Mouse (Mus musculus) forebrain, embryonic 15.5 days (tissue): ENCODE results near the gene Antxr1. TPM values are rescaled to one million over a fixed set of nuclear protein-coding genes. Genes with fewer than 3 reads are reported as not detected.

ENCODE experiments used
- ATAC-seq: fragments of 200-750 bp; cut with Nextera tagmentation; replicated peaks from 2 replicates; pipeline ENCODE4 v1.8.0; 2017; ENCODE audit warnings: mild to moderate bottlenecking, moderate TSS enrichment, moderate library complexity
- H3K27ac ChIP-seq: fragments of 300-500 bp; sonication (generic); replicated peaks from 2 replicates; pipeline ENCODE4 v1.5.1; 2015; ENCODE audit warnings: mild to moderate bottlenecking, inconsistent platforms
- H3K27me3 ChIP-seq: fragments of 300-500 bp; sonication (generic); 2 replicates; pipeline ENCODE4 v1.6.1; 2015; ENCODE audit warnings: inconsistent platforms
- H3K36me3 ChIP-seq: fragments of 300-500 bp; sonication (generic); 2 replicates; pipeline ENCODE4 v1.6.1; 2015; ENCODE audit warnings: mild to moderate bottlenecking, inconsistent platforms
- H3K4me1 ChIP-seq: fragments of 300-500 bp; sonication (generic); 2 replicates; pipeline ENCODE4 v1.6.1; 2015; ENCODE audit warnings: inconsistent platforms
- H3K4me2 ChIP-seq: fragments of 300-500 bp; sonication (generic); replicated peaks from 2 replicates; pipeline ENCODE4 v1.6.1; 2015; ENCODE audit warnings: mild to moderate bottlenecking, inconsistent platforms
- H3K4me3 ChIP-seq: fragments of 300-500 bp; sonication (generic); 2 replicates; pipeline ENCODE4 v1.5.1; 2015; ENCODE audit warnings: mild to moderate bottlenecking, inconsistent platforms
- H3K9ac ChIP-seq: fragments of 300-500 bp; sonication (generic); replicated peaks from 2 replicates; pipeline ENCODE4 v1.6.1; 2015; ENCODE audit warnings: mild to moderate bottlenecking, inconsistent platforms
- H3K9me3 ChIP-seq: fragments of 300-500 bp; sonication (generic); 2 replicates; pipeline ENCODE4 v1.6.1; 2016; ENCODE audit warnings: inconsistent platforms
- WGBS: fragments of 180-500 bp; shearing (Covaris S2); methylation state at CpG from one replicate; pipeline ENCODE4 v1.1.7; 2015; ENCODE audit warnings: mixed read lengths; 5-methylcytosine and 5-hydroxymethylcytosine counted together
- polyA plus RNA-seq: library from polyadenylated mRNA; unstranded; fragments of >200 nt; fragmentation: Nextera tagmentation; extraction: Ambion mirVana; gene quantifications from 2 replicates; pipeline ENCODE4 v1.2.1, GENCODE M21; 2015

The Antxr1 gene
- polyA plus RNA-seq, 1 experiment from 2014 or later, result 3.0 TPM

- 0 out of 2 replicates have a peak, but pooled peaks cover 3% of the 10 kb centered on the region for H3K9me3 ChIP-seq
- no peak overlapping the region for H3K9ac ChIP-seq
- H3K4me2 ChIP-seq, result no peak overlapping the region
- H3K4me1 ChIP-seq, result no peaks in the 10 kb centered on the region
- no peaks in the 10 kb centered on the region for H3K27me3 ChIP-seq
- WGBS, result 100% methylated on average over 2 of the region's 2 CpGs
- no peak overlapping the region for H3K4me3 ChIP-seq
- peaks cover 4% of the 10 kb centered on the region; the same call in 1 of the 2 replicates for H3K36me3 ChIP-seq
- H3K27ac ChIP-seq, result no peak overlapping the region
- no peak for ATAC-seq
These were observed 105.6 kb downstream of the Antxr1 start for GRCm38 (mm10) chr6:87230041-87230440.

- ATAC-seq, result no peak
- H3K4me3 ChIP-seq, result no peak overlapping the region
- H3K36me3 ChIP-seq, result peaks cover 4% of the 10 kb centered on the region; the same call in 1 of the 2 replicates
- no peak overlapping the region for H3K9ac ChIP-seq
- no peak overlapping the region for H3K27ac ChIP-seq
- H3K4me1 ChIP-seq, result no peaks in the 10 kb centered on the region
- 75% methylated on average over 10 of the region's 10 CpGs for WGBS
- no peaks in the 10 kb centered on the region for H3K27me3 ChIP-seq
- 0 out of 2 replicates have a peak, but pooled peaks cover 3% of the 10 kb centered on the region for H3K9me3 ChIP-seq
- H3K4me2 ChIP-seq, result no peak overlapping the region
These were observed 107.7 kb downstream of the Antxr1 start for GRCm38 (mm10) chr6:87227940-87228339.

- Histone ChIP-seq H3K36me3 (peaks cover 4% of the 10 kb centered on the region; the same call in 1 of the 2 replicates), H3K4me3 (no peak overlapping the region), H3K9me3 (0 out of 2 replicates have a peak, but pooled peaks cover 3% of the 10 kb centered on the region), H3K9ac (no peak overlapping the region), H3K4me1 (no peaks in the 10 kb centered on the region), H3K4me2 (no peak overlapping the region), H3K27ac (no peak overlapping the region), H3K27me3 (no peaks in the 10 kb centered on the region)
- 87% methylated on average over 4 of the region's 4 CpGs for WGBS
- no peak for ATAC-seq
These were observed 109.3 kb downstream of the Antxr1 start for GRCm38 (mm10) chr6:87226315-87226714.

GRCm38 (mm10) chr6:87225286-87225685 lies 110.3 kb downstream of the Antxr1 start:
- no peak overlapping the region for H3K4me3 ChIP-seq
- H3K27ac ChIP-seq, result no peak overlapping the region
- ATAC-seq, result no peak
- H3K4me1 ChIP-seq, result no peaks in the 10 kb centered on the region
- peaks cover 4% of the 10 kb centered on the region; the same call in 1 of the 2 replicates for H3K36me3 ChIP-seq
- no peaks in the 10 kb centered on the region for H3K27me3 ChIP-seq
- no peak overlapping the region for H3K4me2 ChIP-seq
- 97% methylated on average over 1 of the region's 1 CpGs for WGBS
- H3K9me3 ChIP-seq, result 0 out of 2 replicates have a peak, but pooled peaks cover 3% of the 10 kb centered on the region
- no peak overlapping the region for H3K9ac ChIP-seq

- no peaks in the 10 kb centered on the region for H3K27me3 ChIP-seq
- no peak overlapping the region for H3K27ac ChIP-seq
- no peaks in the 10 kb centered on the region for H3K4me1 ChIP-seq
- H3K36me3 ChIP-seq, result no peaks in the 10 kb centered on the region
- ATAC-seq, result no peak
- H3K4me3 ChIP-seq, result no peak overlapping the region
- 58% methylated on average over 10 of the region's 10 CpGs for WGBS
- H3K9me3 ChIP-seq, result no peaks in the 10 kb centered on the region
- H3K9ac ChIP-seq, result no peak overlapping the region
- no peak overlapping the region for H3K4me2 ChIP-seq
These were observed 112.6 kb downstream of the Antxr1 start for GRCm38 (mm10) chr6:87222854-87223631.

GRCm38 (mm10) chr6:87219061-87219992 lies 116.3 kb downstream of the Antxr1 start:
- Histone ChIP-seq H3K4me3 (no peak overlapping the region), H3K36me3 (no peaks in the 10 kb centered on the region), H3K4me1 (no peaks in the 10 kb centered on the region), H3K27me3 (no peaks in the 10 kb centered on the region), H3K27ac (no peak overlapping the region), H3K4me2 (no peak overlapping the region), H3K9ac (no peak overlapping the region), H3K9me3 (no peaks in the 10 kb centered on the region)
- ATAC-seq, result no peak
- 81% methylated on average over 13 of the region's 13 CpGs for WGBS

GRCm38 (mm10) chr6:87216114-87216591 lies 119.5 kb downstream of the Antxr1 start:
- no peak overlapping the region for H3K4me2 ChIP-seq
- 56% methylated on average over 2 of the region's 2 CpGs for WGBS

GRCm38 (mm10) chr6:87213262-87213661 lies 122.4 kb downstream of the Antxr1 start:
- no peak for ATAC-seq
- no peaks in the 10 kb centered on the region for H3K36me3 ChIP-seq
- H3K27ac ChIP-seq, result no peak overlapping the region
- H3K4me2 ChIP-seq, result no peak overlapping the region
- H3K27me3 ChIP-seq, result no peaks in the 10 kb centered on the region
- 93% methylated on average over 7 of the region's 7 CpGs for WGBS
- no peak overlapping the region for H3K4me3 ChIP-seq
- no peaks in the 10 kb centered on the region for H3K4me1 ChIP-seq
- no peak overlapping the region for H3K9ac ChIP-seq
- H3K9me3 ChIP-seq, result no peaks in the 10 kb centered on the region

More at GRCm38 (mm10) chr6:87216114-87216591, 119.5 kb downstream of the Antxr1 start:
- Histone ChIP-seq H3K36me3 (no peaks in the 10 kb centered on the region), H3K9ac (no peak overlapping the region), H3K4me3 (no peak overlapping the region), H3K27ac (no peak overlapping the region), H3K4me1 (no peaks in the 10 kb centered on the region), H3K9me3 (no peaks in the 10 kb centered on the region), H3K27me3 (no peaks in the 10 kb centered on the region)
- ATAC-seq, result no peak

GRCm38 (mm10) chr6:87211551-87211950 lies 124.1 kb downstream of the Antxr1 start:
- Histone ChIP-seq H3K4me1 (no peaks in the 10 kb centered on the region), H3K36me3 (no peaks in the 10 kb centered on the region), H3K9ac (no peak overlapping the region), H3K27me3 (no peaks in the 10 kb centered on the region), H3K4me2 (no peak overlapping the region), H3K9me3 (no peaks in the 10 kb centered on the region), H3K4me3 (no peak overlapping the region), H3K27ac (no peak overlapping the region)
- no peak for ATAC-seq
- WGBS, result 90% methylated on average over 3 of the region's 3 CpGs

GRCm38 (mm10) chr6:87207373-87207982 lies 128.1 kb downstream of the Antxr1 start:
- Histone ChIP-seq H3K4me2 (no peak overlapping the region), H3K36me3 (no peaks in the 10 kb centered on the region), H3K4me3 (no peak overlapping the region), H3K9ac (no peak overlapping the region), H3K27me3 (no peaks in the 10 kb centered on the region), H3K4me1 (peaks cover 7% of the 10 kb centered on the region; the same call in 1 of the 2 replicates), H3K9me3 (no peaks in the 10 kb centered on the region), H3K27ac (no peak overlapping the region)
- whole genome bisulfite sequencing, result 75% methylated on average over 13 of the region's 13 CpGs
- no peak for ATAC-seq

GRCm38 (mm10) chr6:87206790-87207189 lies 128.8 kb downstream of the Antxr1 start:
- 81% methylated on average over 4 of the region's 4 CpGs for WGBS
- peaks cover 7% of the 10 kb centered on the region; the same call in 1 of the 2 replicates for H3K4me1 ChIP-seq
- no peak for ATAC-seq

More at GRCm38 (mm10) chr6:87206790-87207189, 128.8 kb downstream of the Antxr1 start:
- H3K4me3 ChIP-seq, result no peak overlapping the region
- H3K9me3 ChIP-seq, result no peaks in the 10 kb centered on the region
- no peaks in the 10 kb centered on the region for H3K36me3 ChIP-seq
- H3K9ac ChIP-seq, result no peak overlapping the region
- H3K27me3 ChIP-seq, result no peaks in the 10 kb centered on the region
- no peak overlapping the region for H3K27ac ChIP-seq
- H3K4me2 ChIP-seq, result no peak overlapping the region
